Mouse (Mus musculus): ENCODE data around the gene Prl7b1. TPM values are rescaled to one million over a fixed set of nuclear protein-coding genes. Genes with fewer than 3 reads are reported as not detected.

The Prl7b1 gene
- not detected for total RNA-seq (2021)
- long read RNA-seq, experiment 1, result 0 reads
- long read RNA-seq, experiment 2, result 0 reads

GRCm38 (mm10) chr13:27610482-27610881 lies at the start of gene Prl7b1:
Gene Prl7b1 (minus strand): TSS chr13:27610582.
- no peak for DNase-seq
- intact Hi-C loops (cut with DNase I), result no loop called here

GRCm38 (mm10) chr13:27642393-27642792 lies 32.0 kb upstream of the Prl7b1 start, which contains the start of gene Prl7a1:
Gene Prl7a1 (minus strand): TSS chr13:27642493.
- intact Hi-C loops (cut with DNase I), result no loop called here
- DNase-seq, result no peak

GRCm38 (mm10) chr13:27582071-27582470 lies 28.3 kb downstream of the Prl7b1 start, which contains the start of gene Prl8a1:
Gene Prl8a1 (minus strand): TSS chr13:27582171.
- intact Hi-C loops (cut with DNase I), result no loop called here

GRCm38 (mm10) chr13:27564506-27564905 lies 45.9 kb downstream of the Prl7b1 start, which contains the start of gene Prl8a9:
Gene Prl8a9 (minus strand): TSS chr13:27564606.
- intact Hi-C loops (cut with DNase I), result no loop called here
- DNase-seq, result no peak

More at GRCm38 (mm10) chr13:27582071-27582470, 28.3 kb downstream of the Prl7b1 start, which contains the start of gene Prl8a1:
- no peak for DNase-seq

GRCm38 (mm10) chr13:27553336-27553735 lies 57.0 kb downstream of the Prl7b1 start:
- no peak for DNase-seq
- intact Hi-C loops (cut with DNase I), result no loop called here

Other genes with a start within 250 kb of the Prl7b1 start
- not detected for gene Prl2b1, start 219.7 kb downstream of the Prl7b1 start, total RNA-seq (2021)
- not detected for gene Prl8a6, start 171.9 kb downstream of the Prl7b1 start, total RNA-seq (2021)
- gene Prl8a8, start 97.4 kb downstream of the Prl7b1 start, total RNA-seq (2021), result not detected
- gene Prl8a9, start 46.0 kb downstream of the Prl7b1 start, total RNA-seq (2021), result not detected
- not detected for gene Prl8a1, start 28.4 kb downstream of the Prl7b1 start, total RNA-seq (2021)
- gene Prl7a1, start 31.9 kb upstream of the Prl7b1 start, total RNA-seq (2021), result not detected
- not detected for gene Prl7a2, start 57.5 kb upstream of the Prl7b1 start, total RNA-seq (2021)
- not detected for gene Prl7d1, start 106.2 kb upstream of the Prl7b1 start, total RNA-seq (2021)
- not detected for gene Prl7c1, start 170.2 kb upstream of the Prl7b1 start, total RNA-seq (2021)
- not detected for gene Prl2a1, start 191.1 kb upstream of the Prl7b1 start, total RNA-seq (2021)
- gene Prl2c1, start 238.8 kb upstream of the Prl7b1 start, total RNA-seq (2021), result not detected

Measured in heart, postnatal 14 days (tissue).